Mouse (Mus musculus): ENCODE data around the gene Vps11.
A peak's percentile ranks its signal among the peaks of the same experiment; 100 is the strongest.

- TF ChIP-seq CTCF (IDR thresholded peaks at IDR 0.05; ENCODE audit: low read depth) (peak; percentile 9; the same call in 1 of the 2 replicates), EP300 (IDR thresholded peaks at IDR 0.05; ENCODE audit: low read depth) (peak; percentile 74; the same call in 1 of the 2 replicates)
Measured at GRCm38 (mm10) chr9:44361190-44361917, at the start of gene Vps11.

Data from heart, postnatal 0 days (tissue).